In the genomic region with DNA sequence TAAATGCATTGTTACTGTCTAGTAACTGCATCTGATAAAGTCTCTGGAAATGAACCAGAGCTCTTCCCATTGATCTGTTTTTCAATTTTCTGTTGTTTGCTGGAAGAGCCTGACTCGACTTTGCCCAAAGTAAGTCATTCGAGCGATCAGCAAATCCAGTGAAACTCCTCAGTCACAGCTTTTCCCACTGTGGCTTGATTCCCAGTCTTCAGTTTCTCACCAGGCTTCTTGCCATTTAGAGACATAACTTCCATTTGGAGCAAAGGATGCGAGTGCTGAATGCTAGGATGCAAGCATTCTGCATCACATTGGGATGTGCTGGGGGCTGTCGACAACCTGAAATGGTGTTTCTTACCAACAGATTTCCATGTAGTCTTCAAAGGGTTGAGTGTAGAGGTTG, we compare ENCODE assay signal across 15 mouse cellular contexts.
"Had no signal": no experiment of that assay in that cellular context is flagged by ENCODE, and none has a peak within 500 bp of the region (broad histone marks: within the 10 kb centered on the region; RNA-seq: fewer than 3 reads in every experiment).

No protein-coding gene starts in this region.

- H3K9me3 ChIP-seq: kidney, embryonic 15.5 days; limb, embryonic 13.5 days had no signal

- H3K27ac ChIP-seq: kidney, embryonic 15.5 days; limb, embryonic 13.5 days; liver, embryonic 12.5 days had no signal

- H3K36me3 ChIP-seq: kidney, embryonic 15.5 days; limb, embryonic 13.5 days; liver, embryonic 12.5 days had no signal

- ATAC-seq: intestine, embryonic 16.5 days; liver, embryonic 12.5 days had no signal

- H3K9ac ChIP-seq: kidney, embryonic 15.5 days; limb, embryonic 13.5 days; liver, embryonic 12.5 days; lung, embryonic 14.5 days had no signal

- H3K4me1 ChIP-seq: kidney, embryonic 15.5 days; limb, embryonic 13.5 days; liver, embryonic 12.5 days had no signal

- DNase-seq: kidney, adult 2 months; kidney, postnatal 14 days; layer of hippocampus, adult 9-11 months; layer of hippocampus, postnatal 36 days; left cerebral cortex, postnatal 4 days; lung, embryonic 14.5 days; lung, postnatal 10 days; lung, postnatal 4 days; thymus, adult 2 months; thymus, postnatal 25 days had no signal

- H3K4me3 ChIP-seq: kidney, embryonic 15.5 days; limb, embryonic 13.5 days; liver, embryonic 12.5 days had no signal

- H3K27me3 ChIP-seq: kidney, embryonic 15.5 days; limb, embryonic 13.5 days; liver, embryonic 12.5 days had no signal

- H3K4me2 ChIP-seq: kidney, embryonic 15.5 days; limb, embryonic 13.5 days; liver, embryonic 12.5 days; lung, embryonic 14.5 days; midbrain, embryonic 11.5 days had no signal
